Mouse (Mus musculus): ENCODE results near the gene Cd300lg. TPM values are rescaled to one million over a fixed set of nuclear protein-coding genes. Genes with fewer than 3 reads are reported as not detected.

The Cd300lg gene
- polyA plus RNA-seq, 2 experiments from 2014 or later: not detected

DNA sequence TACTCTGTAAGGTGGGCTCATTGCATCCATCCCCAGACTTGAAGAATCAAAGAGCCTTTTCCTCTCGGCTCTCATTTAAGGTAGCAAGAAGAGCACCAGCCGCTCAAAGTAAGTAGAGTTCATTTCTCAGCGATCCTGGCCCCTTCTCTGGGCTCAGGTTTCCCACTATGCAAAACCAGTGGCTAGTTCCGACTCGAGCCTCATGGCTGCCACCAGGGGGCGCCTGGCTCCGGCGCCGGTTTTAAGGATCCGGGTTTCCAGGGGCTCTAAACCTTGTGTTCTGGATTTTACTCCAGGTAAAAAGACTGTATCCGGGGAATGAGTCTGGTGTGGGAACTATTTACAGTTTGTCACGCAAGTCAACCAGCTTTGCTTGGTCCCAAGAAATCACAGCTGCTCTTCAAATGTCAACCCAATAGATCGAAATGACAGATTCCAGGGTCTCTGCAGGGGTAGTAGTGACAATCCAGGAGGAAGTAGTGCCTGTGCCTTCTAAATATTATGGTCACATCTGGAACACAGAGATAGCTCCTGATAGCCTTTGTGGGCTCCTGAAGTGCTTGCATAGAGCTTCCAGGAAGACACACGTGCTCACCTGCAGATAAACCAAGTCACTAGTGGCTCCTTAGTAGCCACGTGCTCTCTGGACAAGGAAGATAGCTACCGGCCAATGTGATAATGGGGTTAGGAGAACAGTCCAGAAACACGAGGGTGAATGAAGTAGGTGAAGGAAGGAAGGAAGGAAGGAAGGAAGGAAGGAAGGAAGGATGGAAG is 61.4 kb downstream of the Cd300lg start:
- no peak for ATAC-seq

Other genes with a start within 250 kb of the Cd300lg start
- gene Meox1, start 147.1 kb upstream of the Cd300lg start, polyA plus RNA-seq (2017; shearing (Covaris generic)): not detected
- not detected for gene Sost, start 74.5 kb upstream of the Cd300lg start, polyA plus RNA-seq (2017; shearing (Covaris generic))
- gene Cfap97d1, start 57.2 kb upstream of the Cd300lg start, polyA plus RNA-seq (2017; shearing (Covaris generic)): not detected
- gene Dusp3, start 54.5 kb upstream of the Cd300lg start, polyA plus RNA-seq (2017; shearing (Covaris generic)): 1 to 10 TPM; 1.6 to 1.7 TPM
- under 1 TPM in 1 of 2 experiments, not detected in 1; 0.42 TPM for gene Mpp3, start 13.0 kb upstream of the Cd300lg start, polyA plus RNA-seq (2017; shearing (Covaris generic))
- gene Mpp2, start 47.0 kb downstream of the Cd300lg start, polyA plus RNA-seq (2017; shearing (Covaris generic)): 1 to 10 TPM; 1.3 to 3.6 TPM
- gene Ppy, start 59.8 kb downstream of the Cd300lg start, polyA plus RNA-seq (2017; shearing (Covaris generic)): not detected
- not detected for gene Pyy, start 66.3 kb downstream of the Cd300lg start, polyA plus RNA-seq (2017; shearing (Covaris generic))
- not detected for gene Nags, start 104.0 kb downstream of the Cd300lg start, polyA plus RNA-seq (2017; shearing (Covaris generic))
- 10 to 100 TPM; 10.8 to 19.6 TPM for gene Tmem101, start 114.9 kb downstream of the Cd300lg start, polyA plus RNA-seq (2017; shearing (Covaris generic))
- gene Lsm12, start 143.8 kb downstream of the Cd300lg start, polyA plus RNA-seq (2017; shearing (Covaris generic)): 10 to 100 TPM; 33.4 to 69.4 TPM
- 10 to 100 TPM; 29.1 to 53.9 TPM for gene G6pc3, start 148.1 kb downstream of the Cd300lg start, polyA plus RNA-seq (2017; shearing (Covaris generic))
- gene Hdac5, start 188.7 kb downstream of the Cd300lg start, polyA plus RNA-seq (2017; shearing (Covaris generic)): 10 to 100 TPM in 1 of 2 experiments, 1 to 10 TPM in 1; 6.5 to 12.3 TPM
- 1 to 10 TPM in 1 of 2 experiments, under 1 TPM in 1; 0.40 to 1.8 TPM for gene BC030867, start 207.4 kb downstream of the Cd300lg start, polyA plus RNA-seq (2017; shearing (Covaris generic))
- gene Asb16, start 227.2 kb downstream of the Cd300lg start, polyA plus RNA-seq (2017; shearing (Covaris generic)): not detected
- gene Tmub2, start 243.4 kb downstream of the Cd300lg start, polyA plus RNA-seq (2017; shearing (Covaris generic)): 10 to 100 TPM; 64.7 to 80.5 TPM

Measured in CD4-positive, CD25-positive, alpha-beta regulatory T cell, adult 4 months (primary cell).